Mouse (Mus musculus) lung, embryonic 16.5 days (tissue): Measurements from ENCODE around the gene Slc5a11. TPM values are rescaled to one million over a fixed set of nuclear protein-coding genes. Genes with fewer than 3 reads are reported as not detected.

ENCODE experiments used
- ATAC-seq: fragments of 200-750 bp; cut with Nextera tagmentation; 2 replicates; pipeline ENCODE4 v1.8.0; 2017; ENCODE audit warnings: low read depth, mild to moderate bottlenecking, moderate library complexity
- H3K27ac ChIP-seq: fragments of 300-500 bp; sonication (generic); 2 replicates; pipeline ENCODE4 v1.5.1; 2014; ENCODE audit warnings: mild to moderate bottlenecking, control low read depth, low read length
- H3K27me3 ChIP-seq: fragments of 300-500 bp; sonication (generic); 2 replicates; pipeline ENCODE4 v1.6.1; 2014; ENCODE audit warnings: low read depth, low read length, mixed read lengths; ENCODE audit not compliant: control insufficient read depth, insufficient read depth
- H3K36me3 ChIP-seq: fragments of 300-500 bp; sonication (generic); 2 replicates; pipeline ENCODE4 v1.6.1; 2014; ENCODE audit warnings: low read length; ENCODE audit not compliant: control insufficient read depth, insufficient read depth
- H3K4me1 ChIP-seq: fragments of 300-500 bp; sonication (generic); replicated peaks from 2 replicates; pipeline ENCODE4 v1.6.1; 2014; ENCODE audit warnings: low read length, mixed read lengths; ENCODE audit not compliant: control insufficient read depth, insufficient read depth
- H3K4me2 ChIP-seq: fragments of 300-500 bp; sonication (generic); 2 replicates; pipeline ENCODE4 v1.6.1; 2014; ENCODE audit warnings: low read depth, low read length, control low read depth
- H3K4me3 ChIP-seq: fragments of 300-500 bp; sonication (generic); 2 replicates; pipeline ENCODE4 v1.5.1; 2014; ENCODE audit warnings: mild to moderate bottlenecking, low read length, control low read depth
- H3K9ac ChIP-seq: fragments of 300-500 bp; sonication (generic); 2 replicates; pipeline ENCODE4 v1.6.1; 2014; ENCODE audit warnings: low read length, control low read depth
- H3K9me3 ChIP-seq: fragments of 300-500 bp; sonication (generic); 2 replicates; pipeline ENCODE4 v1.6.1; 2016; ENCODE audit warnings: low read length; ENCODE audit not compliant: control insufficient read depth
- WGBS: fragments of 180-500 bp; shearing (Covaris S2); extraction: QIAGEN DNeasy Blood & Tissue Kit; methylation state at CpG from one replicate; pipeline ENCODE4 v1.1.7; 2014; 5-methylcytosine and 5-hydroxymethylcytosine counted together
- polyA plus RNA-seq: library from polyadenylated mRNA; unstranded; fragments of >200 nt; fragmentation: Nextera tagmentation; extraction: Ambion mirVana; gene quantifications from 2 replicates; pipeline ENCODE4 v1.2.1, GENCODE M21; 2015

Gene Slc5a11
- 0.28 TPM in 1 of 2 replicates, not detected in the other for polyA plus RNA-seq

GRCm38 (mm10) chr7:123214365-123215075, at the start of gene Slc5a11:
TSS of gene Slc5a11 (plus strand) at chr7:123214780.
- Histone ChIP-seq H3K4me1 (peaks cover 4% of the 10 kb centered on the region; the same call in 1 of the 2 replicates), H3K4me3 (no peak within 1 kb of the TSS), H3K27ac (no peak within 1 kb of the TSS), H3K27me3 (no peaks in the 10 kb centered on the region), H3K4me2 (no peak within 1 kb of the TSS), H3K36me3 (no peaks in the 10 kb centered on the region), H3K9me3 (no peaks in the 10 kb centered on the region), H3K9ac (no peak within 1 kb of the TSS)
- 30% methylated on average over 8 of the region's 8 CpGs for WGBS
- ATAC-seq, result peak; percentile 76

GRCm38 (mm10) chr7:123167436-123167835, 47.1 kb upstream of the Slc5a11 start:
- Histone ChIP-seq H3K36me3 (peaks cover 71% of the 10 kb centered on the region), H3K4me1 (no peaks in the 10 kb centered on the region), H3K27me3 (no peaks in the 10 kb centered on the region), H3K27ac (no peak overlapping the region), H3K9me3 (no peaks in the 10 kb centered on the region), H3K4me3 (no peak overlapping the region), H3K9ac (no peak overlapping the region), H3K4me2 (no peak overlapping the region)
- 86% methylated on average over 2 of the region's 2 CpGs for WGBS
- ATAC-seq, result no peak

GRCm38 (mm10) chr7:123169618-123170017, 45.0 kb upstream of the Slc5a11 start:
- no peak for ATAC-seq
- Histone ChIP-seq H3K27ac (no peak overlapping the region), H3K36me3 (peaks cover 69% of the 10 kb centered on the region), H3K4me2 (no peak overlapping the region), H3K27me3 (no peaks in the 10 kb centered on the region), H3K4me3 (no peak overlapping the region), H3K4me1 (no peaks in the 10 kb centered on the region), H3K9me3 (no peaks in the 10 kb centered on the region), H3K9ac (no peak overlapping the region)
- 90% methylated on average over 2 of the region's 2 CpGs for WGBS

GRCm38 (mm10) chr7:123172101-123172500, 42.5 kb upstream of the Slc5a11 start:
- WGBS, result 68% methylated on average over 5 of the region's 5 CpGs
- H3K36me3 ChIP-seq, result peaks cover 57% of the 10 kb centered on the region
- H3K4me2 ChIP-seq, result no peak overlapping the region
- no peak overlapping the region for H3K9ac ChIP-seq
- H3K9me3 ChIP-seq, result no peaks in the 10 kb centered on the region
- no peaks in the 10 kb centered on the region for H3K4me1 ChIP-seq
- H3K27ac ChIP-seq, result no peak overlapping the region
- H3K4me3 ChIP-seq, result no peak overlapping the region
- no peak for ATAC-seq
- no peaks in the 10 kb centered on the region for H3K27me3 ChIP-seq

- Histone ChIP-seq H3K36me3 (peaks cover 56% of the 10 kb centered on the region), H3K9ac (no peak overlapping the region), H3K4me3 (no peak overlapping the region), H3K4me1 (no peaks in the 10 kb centered on the region), H3K9me3 (no peaks in the 10 kb centered on the region), H3K4me2 (no peak overlapping the region), H3K27me3 (no peaks in the 10 kb centered on the region), H3K27ac (no peak overlapping the region)
- ATAC-seq, result no peak
Observed at GRCm38 (mm10) chr7:123177215-123177614, 37.4 kb upstream of the Slc5a11 start.

GRCm38 (mm10) chr7:123181787-123182701, 32.5 kb upstream of the Slc5a11 start:
- Histone ChIP-seq H3K9me3 (no peaks in the 10 kb centered on the region), H3K27ac (no peak overlapping the region), H3K36me3 (peaks cover 73% of the 10 kb centered on the region), H3K9ac (no peak overlapping the region), H3K4me2 (no peak overlapping the region), H3K27me3 (no peaks in the 10 kb centered on the region), H3K4me1 (no peaks in the 10 kb centered on the region), H3K4me3 (no peak overlapping the region)
- WGBS, result 80% methylated on average over 20 of the region's 20 CpGs
- ATAC-seq, result no peak

- no peak overlapping the region for H3K4me2 ChIP-seq
- no peaks in the 10 kb centered on the region for H3K9me3 ChIP-seq
- no peak overlapping the region for H3K4me3 ChIP-seq
- no peaks in the 10 kb centered on the region for H3K27me3 ChIP-seq
- peaks cover 80% of the 10 kb centered on the region for H3K36me3 ChIP-seq
- no peak overlapping the region for H3K9ac ChIP-seq
- H3K4me1 ChIP-seq, result no peaks in the 10 kb centered on the region
- no peak for ATAC-seq
- 92% methylated on average over 1 of the region's 1 CpGs for WGBS
- H3K27ac ChIP-seq, result no peak overlapping the region
Observed at GRCm38 (mm10) chr7:123184891-123185290, 29.7 kb upstream of the Slc5a11 start.

GRCm38 (mm10) chr7:123186463-123186862, 28.1 kb upstream of the Slc5a11 start:
- no peak overlapping the region for H3K4me2 ChIP-seq
- H3K36me3 ChIP-seq, result peaks cover 77% of the 10 kb centered on the region
- no peaks in the 10 kb centered on the region for H3K4me1 ChIP-seq
- WGBS, result 80% methylated on average over 6 of the region's 6 CpGs
- no peak overlapping the region for H3K9ac ChIP-seq
- no peak for ATAC-seq
- H3K4me3 ChIP-seq, result no peak overlapping the region
- no peaks in the 10 kb centered on the region for H3K27me3 ChIP-seq
- H3K9me3 ChIP-seq, result no peaks in the 10 kb centered on the region
- no peak overlapping the region for H3K27ac ChIP-seq

GRCm38 (mm10) chr7:123187246-123187645, 27.3 kb upstream of the Slc5a11 start:
- H3K4me1 ChIP-seq, result no peaks in the 10 kb centered on the region
- ATAC-seq, result no peak
- no peaks in the 10 kb centered on the region for H3K27me3 ChIP-seq
- WGBS, result 55% methylated on average over 4 of the region's 4 CpGs
- peaks cover 75% of the 10 kb centered on the region for H3K36me3 ChIP-seq
- H3K9ac ChIP-seq, result no peak overlapping the region
- H3K4me2 ChIP-seq, result no peak overlapping the region
- H3K27ac ChIP-seq, result no peak overlapping the region
- H3K4me3 ChIP-seq, result no peak overlapping the region
- no peaks in the 10 kb centered on the region for H3K9me3 ChIP-seq
